Mouse (Mus musculus) lung, embryonic 15.5 days (tissue): ENCODE measurements around the gene Cyp27a1. TPM values are rescaled to one million over a fixed set of nuclear protein-coding genes. Genes with fewer than 3 reads are reported as not detected.

ENCODE experiments used
- ATAC-seq: fragments of 200-750 bp; cut with Nextera tagmentation; 2 replicates; pipeline ENCODE4 v1.8.0; 2017; ENCODE audit warnings: moderate number of reproducible peaks, borderline replicate concordance; ENCODE audit not compliant: low FRiP score, low TSS enrichment; ENCODE audit errors: extremely low read depth
- H3K27ac ChIP-seq: fragments of 300-500 bp; sonication (generic); 2 replicates; pipeline ENCODE4 v1.5.1; 2015; ENCODE audit warnings: moderate library complexity, mild to moderate bottlenecking, inconsistent platforms
- H3K27me3 ChIP-seq: fragments of 300-500 bp; sonication (generic); 2 replicates; pipeline ENCODE4 v1.6.1; 2015; ENCODE audit warnings: inconsistent platforms
- H3K36me3 ChIP-seq: fragments of 300-500 bp; sonication (generic); 2 replicates; pipeline ENCODE4 v1.6.1; 2015; ENCODE audit warnings: inconsistent platforms
- H3K4me1 ChIP-seq: fragments of 300-500 bp; sonication (generic); 2 replicates; pipeline ENCODE4 v1.6.1; 2015; ENCODE audit warnings: inconsistent platforms
- H3K4me2 ChIP-seq: fragments of 300-500 bp; sonication (generic); 2 replicates; pipeline ENCODE4 v1.6.1; 2015; ENCODE audit warnings: inconsistent platforms, mild to moderate bottlenecking, moderate library complexity
- H3K4me3 ChIP-seq: fragments of 300-500 bp; sonication (generic); 2 replicates; pipeline ENCODE4 v1.5.1; 2015; ENCODE audit warnings: mild to moderate bottlenecking, inconsistent platforms
- H3K9ac ChIP-seq: fragments of 300-500 bp; sonication (generic); 2 replicates; pipeline ENCODE4 v1.6.1; 2015; ENCODE audit warnings: inconsistent platforms
- H3K9me3 ChIP-seq: fragments of 300-500 bp; sonication (generic); 2 replicates; pipeline ENCODE4 v1.6.1; 2016; ENCODE audit warnings: inconsistent platforms
- WGBS: fragments of 180-500 bp; shearing (Covaris S2); methylation state at CpG from one replicate; pipeline ENCODE4 v1.1.7; 2015; 5-methylcytosine and 5-hydroxymethylcytosine counted together
- polyA plus RNA-seq: library from polyadenylated mRNA; unstranded; fragments of >200 nt; fragmentation: Nextera tagmentation; extraction: Ambion mirVana; gene quantifications from 2 replicates; pipeline ENCODE4 v1.2.1, GENCODE M21; 2015

The Cyp27a1 gene
- polyA plus RNA-seq, 1 experiment from 2014 or later, result 3.0 TPM

GRCm38 (mm10) chr1:74752150-74752549, 38.8 kb downstream of the Cyp27a1 start:
- peaks cover 22% of the 10 kb centered on the region; the same call in 1 of the 2 replicates for H3K27me3 ChIP-seq
- H3K9ac ChIP-seq, result no peak overlapping the region
- WGBS, result 80% methylated on average over 8 of the region's 8 CpGs
- no peak overlapping the region for H3K27ac ChIP-seq
- no peaks in the 10 kb centered on the region for H3K9me3 ChIP-seq
- no peak for ATAC-seq
- H3K4me1 ChIP-seq, result peaks cover 15% of the 10 kb centered on the region
- no peak overlapping the region for H3K4me2 ChIP-seq
- no peak overlapping the region for H3K4me3 ChIP-seq
- no peaks in the 10 kb centered on the region for H3K36me3 ChIP-seq

GRCm38 (mm10) chr1:74752833-74753232, 39.5 kb downstream of the Cyp27a1 start:
- WGBS, result 97% methylated on average over 3 of the region's 3 CpGs
- H3K9ac ChIP-seq, result no peak overlapping the region
- H3K27me3 ChIP-seq, result peaks cover 15% of the 10 kb centered on the region; the same call in 1 of the 2 replicates
- H3K4me1 ChIP-seq, result peaks cover 15% of the 10 kb centered on the region
- no peaks in the 10 kb centered on the region for H3K9me3 ChIP-seq
- no peaks in the 10 kb centered on the region for H3K36me3 ChIP-seq
- no peak overlapping the region for H3K4me3 ChIP-seq
- no peak overlapping the region for H3K4me2 ChIP-seq
- H3K27ac ChIP-seq, result no peak overlapping the region
- ATAC-seq, result no peak

- WGBS, result 80% methylated on average over 8 of the region's 8 CpGs
- ATAC-seq, result no peak
These were observed 40.0 kb downstream of the Cyp27a1 start for GRCm38 (mm10) chr1:74753266-74753974.

GRCm38 (mm10) chr1:74754175-74754785, 40.9 kb downstream of the Cyp27a1 start:
- Histone ChIP-seq H3K9ac (no peak overlapping the region), H3K9me3 (no peaks in the 10 kb centered on the region), H3K4me1 (peaks cover 4% of the 10 kb centered on the region; the same call in 1 of the 2 replicates), H3K36me3 (no peaks in the 10 kb centered on the region), H3K4me3 (no peak overlapping the region), H3K27ac (no peak overlapping the region), H3K27me3 (0 out of 2 replicates have a peak, but pooled peaks cover under 1% of the 10 kb centered on the region), H3K4me2 (no peak overlapping the region)
- ATAC-seq, result no peak
- WGBS, result 64% methylated on average over 5 of the region's 5 CpGs

More at GRCm38 (mm10) chr1:74753266-74753974, 40.0 kb downstream of the Cyp27a1 start:
- H3K36me3 ChIP-seq, result no peaks in the 10 kb centered on the region
- no peak overlapping the region for H3K4me2 ChIP-seq
- H3K9me3 ChIP-seq, result no peaks in the 10 kb centered on the region
- H3K27me3 ChIP-seq, result peaks cover 9% of the 10 kb centered on the region; the same call in 1 of the 2 replicates
- H3K4me1 ChIP-seq, result peaks cover 12% of the 10 kb centered on the region
- H3K27ac ChIP-seq, result no peak overlapping the region
- H3K9ac ChIP-seq, result no peak overlapping the region
- H3K4me3 ChIP-seq, result no peak overlapping the region

- Histone ChIP-seq H3K9ac (no peak overlapping the region), H3K4me1 (no peaks in the 10 kb centered on the region), H3K9me3 (no peaks in the 10 kb centered on the region), H3K4me3 (no peak overlapping the region), H3K36me3 (no peaks in the 10 kb centered on the region), H3K4me2 (no peak overlapping the region), H3K27ac (no peak overlapping the region), H3K27me3 (peaks cover 15% of the 10 kb centered on the region)
- ATAC-seq, result no peak; the same call in 1 of the 2 replicates
- WGBS, result 24% methylated on average over 4 of the region's 4 CpGs
These were observed 46.4 kb downstream of the Cyp27a1 start for GRCm38 (mm10) chr1:74759773-74760172.

GRCm38 (mm10) chr1:74763081-74763480, 49.7 kb downstream of the Cyp27a1 start:
- 1% methylated on average over 6 of the region's 6 CpGs for WGBS
- no peak overlapping the region for H3K4me3 ChIP-seq
- no peak overlapping the region for H3K9ac ChIP-seq
- peaks cover 15% of the 10 kb centered on the region for H3K27me3 ChIP-seq
- H3K27ac ChIP-seq, result no peak overlapping the region
- no peaks in the 10 kb centered on the region for H3K36me3 ChIP-seq
- no peak overlapping the region for H3K4me2 ChIP-seq
- H3K4me1 ChIP-seq, result no peaks in the 10 kb centered on the region
- ATAC-seq, result peak; percentile 35; the same call in 1 of the 2 replicates
- no peaks in the 10 kb centered on the region for H3K9me3 ChIP-seq

- Histone ChIP-seq H3K27ac (no peak overlapping the region), H3K9ac (no peak overlapping the region), H3K4me1 (peaks cover 29% of the 10 kb centered on the region), H3K4me2 (peak overlapping the region; percentile 93), H3K9me3 (no peaks in the 10 kb centered on the region), H3K36me3 (no peaks in the 10 kb centered on the region), H3K27me3 (peaks cover 75% of the 10 kb centered on the region), H3K4me3 (peak overlapping the region; percentile 48)
- peak; percentile 9; the same call in 1 of the 2 replicates for ATAC-seq
- WGBS, result 2% methylated on average over 35 of the region's 35 CpGs
These were observed 57.5 kb downstream of the Cyp27a1 start for GRCm38 (mm10) chr1:74770727-74771466.

GRCm38 (mm10) chr1:74771467-74771844, 58.1 kb downstream of the Cyp27a1 start:
- H3K4me2 ChIP-seq, result peak overlapping the region; percentile 93
- no peak overlapping the region for H3K27ac ChIP-seq
- no peak overlapping the region for H3K9ac ChIP-seq
- H3K9me3 ChIP-seq, result no peaks in the 10 kb centered on the region
- H3K36me3 ChIP-seq, result no peaks in the 10 kb centered on the region
- peaks cover 29% of the 10 kb centered on the region for H3K4me1 ChIP-seq
- peak overlapping the region; percentile 48 for H3K4me3 ChIP-seq
- ATAC-seq, result peak; percentile 40; the same call in 1 of the 2 replicates
- H3K27me3 ChIP-seq, result peaks cover 77% of the 10 kb centered on the region
- WGBS, result 2% methylated on average over 20 of the region's 26 CpGs

GRCm38 (mm10) chr1:74771845-74771930, 58.3 kb downstream of the Cyp27a1 start, which contains the start of gene Wnt6:
Gene Wnt6, plus strand, starts transcription at chr1:74771892.
- H3K4me1 ChIP-seq, result peaks cover 29% of the 10 kb centered on the region
- 0 out of 2 replicates have a peak, but pooled peaks have one; percentile 6 for ATAC-seq
- H3K27ac ChIP-seq, result no peak within 1 kb of the TSS
- peaks cover 77% of the 10 kb centered on the region for H3K27me3 ChIP-seq
- H3K9me3 ChIP-seq, result no peaks in the 10 kb centered on the region
- H3K4me2 ChIP-seq, result peak within 1 kb of the TSS; percentile 93
- WGBS, result 0% methylated on average over 7 of the region's 8 CpGs
- peak within 1 kb of the TSS; percentile 22; the same call in 1 of the 2 replicates for H3K9ac ChIP-seq
- peak within 1 kb of the TSS; percentile 48 for H3K4me3 ChIP-seq
- no peaks in the 10 kb centered on the region for H3K36me3 ChIP-seq

- 1% methylated on average over 41 of the region's 51 CpGs for WGBS
- Histone ChIP-seq H3K27me3 (peaks cover 77% of the 10 kb centered on the region), H3K36me3 (no peaks in the 10 kb centered on the region), H3K4me2 (peak overlapping the region; percentile 93), H3K9me3 (no peaks in the 10 kb centered on the region), H3K27ac (no peak overlapping the region), H3K4me3 (peak overlapping the region; percentile 48), H3K4me1 (peaks cover 29% of the 10 kb centered on the region), H3K9ac (peak overlapping the region; percentile 22; the same call in 1 of the 2 replicates)
- ATAC-seq, result 0 out of 2 replicates have a peak, but pooled peaks have one; percentile 7
These were observed 58.7 kb downstream of the Cyp27a1 start for GRCm38 (mm10) chr1:74771931-74772620.

- no peaks in the 10 kb centered on the region for H3K36me3 ChIP-seq
- ATAC-seq, result peak; percentile 86
- H3K4me2 ChIP-seq, result peak overlapping the region; percentile 93
- H3K27ac ChIP-seq, result no peak overlapping the region
- H3K9ac ChIP-seq, result no peak overlapping the region
- no peaks in the 10 kb centered on the region for H3K9me3 ChIP-seq
- H3K4me3 ChIP-seq, result peak overlapping the region; percentile 48
- H3K27me3 ChIP-seq, result peaks cover 82% of the 10 kb centered on the region
- H3K4me1 ChIP-seq, result peaks cover 29% of the 10 kb centered on the region
- 1% methylated on average over 15 of the region's 15 CpGs for WGBS
These were observed 59.8 kb downstream of the Cyp27a1 start for GRCm38 (mm10) chr1:74773136-74773535.
